Mouse (Mus musculus): ENCODE measurements around the gene Dnah11. TPM values are rescaled to one million over a fixed set of nuclear protein-coding genes. Genes with fewer than 3 reads are reported as not detected.

The Dnah11 gene
- polyA plus RNA-seq, 1 experiment: not detected

DNA sequence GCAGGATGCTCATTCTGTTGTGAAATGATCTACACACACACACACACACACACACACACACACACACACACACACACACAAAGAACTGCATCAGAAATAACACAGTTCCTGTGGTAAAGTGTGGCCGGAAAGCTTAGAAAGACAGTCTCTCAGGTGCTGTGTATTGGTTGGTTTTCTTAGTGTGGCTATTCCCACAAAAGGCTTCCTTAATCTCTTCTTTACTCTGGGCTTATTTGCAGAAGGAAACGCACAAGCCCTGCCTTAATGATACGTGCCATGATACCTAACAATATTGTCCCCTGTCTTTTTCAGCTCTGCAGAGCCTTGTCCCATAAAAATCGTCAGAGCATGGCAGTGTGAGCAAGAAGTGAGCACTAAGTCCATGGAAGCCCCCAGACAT is 130.1 kb downstream of the Dnah11 start:
- H3K4me1 ChIP-seq (ENCODE audit: control insufficient read depth, insufficient read depth, insufficient read length, low read length): no peaks in the 10 kb centered on the region
- H3K4me3 ChIP-seq (ENCODE audit: insufficient read depth, low read depth, low read length): no peak overlapping the region
- no peak overlapping the region for H3K27ac ChIP-seq (replicated peaks; ENCODE audit: low read depth, low read length)

DNA sequence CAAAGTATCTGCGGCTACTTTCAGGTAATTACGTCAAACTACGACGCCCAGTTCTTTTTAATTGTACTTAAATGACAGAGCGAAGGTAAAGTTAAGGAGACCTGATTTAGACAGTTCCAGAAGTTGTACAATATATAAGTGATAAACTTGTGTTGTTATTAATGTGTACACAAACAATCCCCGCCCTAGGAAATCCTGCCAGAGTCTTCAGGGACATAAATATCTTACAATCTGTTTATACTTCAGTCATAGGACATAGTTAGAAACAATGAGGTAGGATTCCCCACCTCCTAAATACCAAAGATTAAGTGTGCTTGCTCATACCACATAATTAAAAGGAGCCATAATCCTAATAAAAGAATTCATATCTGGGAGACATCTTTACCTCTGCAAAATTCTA is 136.5 kb downstream of the Dnah11 start:
- no peaks in the 10 kb centered on the region for H3K4me1 ChIP-seq (ENCODE audit: control insufficient read depth, insufficient read depth, insufficient read length, low read length)
- no peak overlapping the region for H3K27ac ChIP-seq (replicated peaks; ENCODE audit: low read depth, low read length)
- no peak overlapping the region for H3K4me3 ChIP-seq (ENCODE audit: insufficient read depth, low read depth, low read length)

DNA sequence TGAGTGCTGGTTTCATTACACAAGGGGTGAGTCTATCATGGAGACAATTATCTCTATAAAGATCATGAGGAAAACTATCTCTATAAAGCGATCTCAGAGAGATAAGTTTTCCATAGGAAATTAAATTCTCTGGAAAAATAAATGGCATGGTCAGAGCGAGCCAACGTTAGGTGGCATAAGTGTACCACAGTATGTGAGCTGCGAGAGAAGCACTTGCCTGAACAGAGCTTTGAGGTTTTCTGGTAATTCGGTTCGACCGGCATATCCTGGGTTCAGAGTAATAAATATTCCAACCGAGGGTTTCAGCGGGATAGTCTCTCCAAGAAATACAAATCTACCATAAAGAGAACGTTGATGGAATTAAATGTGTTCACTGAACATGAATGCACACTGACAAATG is 142.0 kb downstream of the Dnah11 start:
- no peak overlapping the region for H3K27ac ChIP-seq (replicated peaks; ENCODE audit: low read depth, low read length)
- no peaks in the 10 kb centered on the region for H3K4me1 ChIP-seq (ENCODE audit: control insufficient read depth, insufficient read depth, insufficient read length, low read length)
- H3K4me3 ChIP-seq (ENCODE audit: insufficient read depth, low read depth, low read length): no peak overlapping the region

DNA sequence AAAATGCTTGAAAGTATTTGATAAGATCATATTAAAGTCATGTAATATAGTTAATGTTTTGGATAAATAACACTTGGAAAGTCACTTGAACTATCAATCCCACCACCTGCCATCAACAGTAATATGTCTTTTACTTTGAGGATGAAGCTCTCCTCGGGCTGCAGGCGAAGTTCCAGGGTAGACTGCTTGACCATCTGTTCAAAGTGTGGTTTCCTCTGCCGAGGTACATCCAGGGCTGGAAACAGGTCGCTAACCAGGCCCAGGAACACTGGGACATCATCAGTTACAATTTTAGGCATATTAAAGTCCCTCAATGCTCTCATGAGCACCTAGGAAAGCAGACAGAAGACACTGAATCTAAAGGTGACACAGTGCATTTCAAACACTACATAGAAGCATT is 153.5 kb downstream of the Dnah11 start:
- Histone ChIP-seq H3K4me3 (ENCODE audit: insufficient read depth, low read depth, low read length) (no peak overlapping the region), H3K27ac (replicated peaks; ENCODE audit: low read depth, low read length) (no peak overlapping the region), H3K4me1 (ENCODE audit: control insufficient read depth, insufficient read depth, insufficient read length, low read length) (no peaks in the 10 kb centered on the region)

DNA sequence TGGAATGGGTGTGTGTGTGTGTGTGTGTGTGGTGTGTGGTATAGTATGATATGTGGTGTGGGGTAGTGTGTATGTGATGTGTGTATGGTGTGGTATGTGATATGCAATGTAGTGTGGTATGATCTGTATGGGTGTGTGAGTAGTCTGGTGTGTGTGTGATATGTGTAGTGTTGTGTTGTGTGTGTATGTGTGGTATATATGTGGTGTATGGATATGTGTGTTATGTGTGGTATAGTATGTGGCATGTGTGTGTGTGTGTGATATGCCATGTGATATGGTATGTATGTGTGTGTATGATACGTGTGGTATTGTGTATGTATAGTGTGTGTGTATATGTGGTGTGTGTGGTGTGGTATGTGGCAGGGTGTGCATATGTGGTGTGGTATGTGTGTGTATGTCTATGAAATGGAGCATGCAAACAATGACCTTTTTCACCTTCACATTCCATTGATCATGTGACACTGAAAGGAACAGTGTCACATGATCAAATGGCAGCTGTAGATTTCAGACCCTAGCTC is 155.7 kb downstream of the Dnah11 start:
- H3K4me1 ChIP-seq (ENCODE audit: control insufficient read depth, insufficient read depth, insufficient read length, low read length): no peaks in the 10 kb centered on the region
- H3K4me3 ChIP-seq (ENCODE audit: insufficient read depth, low read depth, low read length): no peak overlapping the region
- no peak overlapping the region for H3K27ac ChIP-seq (replicated peaks; ENCODE audit: low read depth, low read length)

DNA sequence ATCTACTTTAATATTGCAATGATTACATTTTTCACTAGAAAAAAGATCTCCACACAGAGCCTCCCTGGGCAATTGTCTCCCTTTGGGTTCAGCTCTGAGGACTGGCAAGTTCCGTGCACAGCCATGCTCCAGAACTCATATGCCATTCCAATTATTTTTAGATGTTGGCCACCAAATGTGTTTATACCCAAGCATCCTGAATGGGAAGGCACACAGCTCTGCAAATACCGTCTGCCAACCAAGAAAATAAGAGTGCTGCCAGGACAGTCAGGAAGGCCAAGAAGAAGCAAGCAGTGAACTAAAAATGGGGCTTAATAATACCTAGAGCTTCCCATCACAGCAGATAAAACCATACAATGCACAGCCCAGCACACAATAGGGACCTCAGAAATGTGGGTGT is 156.6 kb downstream of the Dnah11 start:
- Histone ChIP-seq H3K4me1 (ENCODE audit: control insufficient read depth, insufficient read depth, insufficient read length, low read length) (no peaks in the 10 kb centered on the region), H3K4me3 (ENCODE audit: insufficient read depth, low read depth, low read length) (no peak overlapping the region), H3K27ac (replicated peaks; ENCODE audit: low read depth, low read length) (no peak overlapping the region)

DNA sequence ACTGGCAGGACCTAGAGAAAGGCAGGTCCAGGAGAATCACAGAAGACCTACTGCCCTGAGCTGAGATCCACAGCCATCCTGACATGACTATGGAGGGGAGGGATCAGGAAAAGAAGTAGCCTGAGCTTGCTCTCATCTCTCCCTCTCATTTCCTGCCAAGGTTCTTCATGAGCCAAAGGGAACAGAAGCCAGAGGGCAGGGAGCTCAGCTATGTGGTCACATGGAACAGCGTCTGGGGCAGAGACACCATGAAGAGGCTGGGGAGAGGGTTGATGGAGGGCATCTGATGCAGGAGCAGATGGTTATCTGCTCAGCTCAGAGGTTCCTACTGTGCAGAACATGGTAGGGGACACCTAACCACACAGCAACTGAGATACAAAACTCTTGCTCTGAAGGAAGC is 163.9 kb downstream of the Dnah11 start:
- Histone ChIP-seq H3K27ac (replicated peaks; ENCODE audit: low read depth, low read length) (no peak overlapping the region), H3K4me3 (ENCODE audit: insufficient read depth, low read depth, low read length) (no peak overlapping the region), H3K4me1 (ENCODE audit: control insufficient read depth, insufficient read depth, insufficient read length, low read length) (no peaks in the 10 kb centered on the region)

DNA sequence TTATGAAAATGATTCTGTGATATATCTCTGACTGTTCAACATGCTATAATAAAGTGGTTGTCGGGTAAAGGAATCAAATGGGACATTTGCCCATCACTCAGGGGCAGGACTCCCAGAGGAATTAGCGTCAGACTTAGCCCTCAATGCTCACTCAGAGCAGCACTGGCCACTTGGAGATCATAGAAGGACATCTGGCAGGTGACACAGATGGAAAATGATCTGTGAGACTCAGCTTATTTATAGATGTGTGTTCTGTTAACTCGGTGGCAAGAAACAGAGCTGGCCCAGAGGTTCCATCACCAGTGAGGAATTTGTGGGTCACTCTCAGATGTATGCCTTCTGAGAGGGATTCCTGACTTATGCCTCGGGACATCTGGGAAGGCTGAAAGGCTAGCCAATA is 173.1 kb downstream of the Dnah11 start:
- no peak overlapping the region for H3K27ac ChIP-seq (replicated peaks; ENCODE audit: low read depth, low read length)
- H3K4me3 ChIP-seq (ENCODE audit: insufficient read depth, low read depth, low read length): no peak overlapping the region
- H3K4me1 ChIP-seq (ENCODE audit: control insufficient read depth, insufficient read depth, insufficient read length, low read length): no peaks in the 10 kb centered on the region

DNA sequence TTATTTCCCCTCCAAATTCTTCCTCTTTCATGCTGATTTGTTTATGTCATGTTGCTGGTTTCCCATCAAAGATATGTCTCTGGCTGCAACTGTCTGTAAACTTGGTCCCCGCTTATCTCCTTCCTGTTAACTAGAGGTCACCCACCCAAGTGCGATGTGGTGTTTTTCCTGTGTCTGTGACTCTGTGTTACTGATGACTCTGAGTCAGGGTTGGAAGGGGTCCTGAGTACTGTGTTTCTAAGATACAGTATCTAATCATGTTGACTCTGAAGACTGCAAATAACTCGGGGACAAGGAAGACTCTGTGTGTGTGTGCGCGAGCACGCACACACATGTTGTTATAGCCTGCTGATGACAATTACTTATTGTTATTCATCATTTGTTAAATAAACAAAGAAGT is 179.9 kb downstream of the Dnah11 start:
- no peaks in the 10 kb centered on the region for H3K4me1 ChIP-seq (ENCODE audit: control insufficient read depth, insufficient read depth, insufficient read length, low read length)
- H3K4me3 ChIP-seq (ENCODE audit: insufficient read depth, low read depth, low read length): no peak overlapping the region
- no peak overlapping the region for H3K27ac ChIP-seq (replicated peaks; ENCODE audit: low read depth, low read length)

DNA sequence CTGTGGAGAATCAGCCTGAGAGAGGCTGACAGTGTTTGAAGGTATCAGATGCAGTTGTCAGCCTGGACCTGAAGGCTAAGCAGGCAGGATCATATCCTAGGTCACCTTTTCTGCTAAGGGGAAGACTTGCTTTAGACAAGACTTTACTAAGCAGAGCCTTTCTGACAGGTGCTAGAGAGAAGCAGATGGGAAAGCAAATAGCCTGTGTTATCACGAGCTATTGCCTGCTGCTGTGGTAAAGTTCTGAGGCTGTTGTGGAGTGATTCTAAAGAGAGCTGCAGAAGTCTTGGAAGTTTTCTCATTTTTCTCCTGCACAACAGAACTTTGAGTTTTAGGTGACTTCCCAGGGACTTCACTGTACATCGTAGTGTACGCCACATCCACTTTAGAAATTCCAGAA is 185.0 kb downstream of the Dnah11 start:
- no peaks in the 10 kb centered on the region for H3K4me1 ChIP-seq (ENCODE audit: control insufficient read depth, insufficient read depth, insufficient read length, low read length)
- no peak overlapping the region for H3K27ac ChIP-seq (replicated peaks; ENCODE audit: low read depth, low read length)
- no peak overlapping the region for H3K4me3 ChIP-seq (ENCODE audit: insufficient read depth, low read depth, low read length)

DNA sequence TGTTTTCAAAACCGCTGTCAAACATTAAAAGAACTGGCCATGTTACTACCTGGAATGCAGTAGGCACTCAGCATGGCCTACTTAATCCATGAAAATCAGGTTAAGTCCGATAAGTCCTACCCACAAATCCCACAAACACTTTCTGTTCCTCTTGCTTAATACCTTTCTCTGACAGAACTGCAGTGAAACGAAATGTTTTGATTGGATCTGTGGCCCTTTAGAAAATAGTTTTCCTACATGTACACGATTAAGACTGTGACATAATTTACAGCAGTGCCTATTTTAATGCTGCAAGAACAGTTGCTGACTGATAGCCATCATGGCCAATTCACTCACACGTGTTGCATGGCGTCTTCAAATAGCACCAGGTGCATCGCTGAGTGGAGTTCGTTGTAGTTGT is 186.9 kb downstream of the Dnah11 start:
- Histone ChIP-seq H3K27ac (replicated peaks; ENCODE audit: low read depth, low read length) (no peak overlapping the region), H3K4me1 (ENCODE audit: control insufficient read depth, insufficient read depth, insufficient read length, low read length) (no peaks in the 10 kb centered on the region)

DNA sequence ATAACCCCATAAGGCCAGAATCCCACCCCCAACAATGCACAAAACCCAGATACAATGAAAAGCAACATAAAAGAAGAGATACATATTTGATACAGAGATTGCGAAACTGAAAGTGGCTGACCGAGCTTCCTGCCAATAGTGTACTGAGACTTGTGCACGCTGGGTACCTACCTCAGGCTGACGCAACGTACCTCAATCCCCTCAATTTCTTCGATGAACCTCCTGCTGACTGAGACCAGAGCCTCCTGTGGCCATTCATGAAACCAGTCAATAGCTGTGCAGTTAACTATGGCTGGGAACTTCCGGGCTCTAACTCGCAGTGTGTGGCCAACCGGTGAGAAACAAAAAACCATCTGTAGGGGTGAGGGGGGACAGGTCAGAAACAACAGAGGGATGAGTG is 203.9 kb downstream of the Dnah11 start:
- Histone ChIP-seq H3K4me3 (ENCODE audit: insufficient read depth, low read depth, low read length) (no peak overlapping the region), H3K4me1 (ENCODE audit: control insufficient read depth, insufficient read depth, insufficient read length, low read length) (no peaks in the 10 kb centered on the region), H3K27ac (replicated peaks; ENCODE audit: low read depth, low read length) (no peak overlapping the region)

More for the DNA sequence above, 186.9 kb downstream of the Dnah11 start:
- no peak overlapping the region for H3K4me3 ChIP-seq (ENCODE audit: insufficient read depth, low read depth, low read length)

DNA sequence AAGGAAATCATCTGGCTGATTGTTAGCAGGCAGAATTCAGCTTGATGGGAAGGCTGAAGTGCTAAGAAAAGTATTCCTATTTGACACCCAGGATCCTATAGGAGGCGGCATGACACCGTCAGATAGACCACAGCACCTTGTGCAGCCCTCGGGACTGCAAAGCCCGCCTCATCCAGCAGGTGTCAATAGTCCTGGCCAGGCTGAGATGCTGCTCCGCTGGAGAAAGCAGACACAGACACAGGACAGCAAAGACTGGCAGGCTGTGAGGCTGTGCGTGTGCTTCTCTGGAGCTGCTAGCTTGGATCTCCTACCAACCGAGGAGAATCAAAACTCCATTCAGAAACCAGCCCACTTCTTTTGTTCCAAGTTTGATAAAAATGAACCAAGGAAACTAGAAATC is 205.3 kb downstream of the Dnah11 start:
- Histone ChIP-seq H3K4me1 (ENCODE audit: control insufficient read depth, insufficient read depth, insufficient read length, low read length) (no peaks in the 10 kb centered on the region), H3K27ac (replicated peaks; ENCODE audit: low read depth, low read length) (no peak overlapping the region), H3K4me3 (ENCODE audit: insufficient read depth, low read depth, low read length) (no peak overlapping the region)

DNA sequence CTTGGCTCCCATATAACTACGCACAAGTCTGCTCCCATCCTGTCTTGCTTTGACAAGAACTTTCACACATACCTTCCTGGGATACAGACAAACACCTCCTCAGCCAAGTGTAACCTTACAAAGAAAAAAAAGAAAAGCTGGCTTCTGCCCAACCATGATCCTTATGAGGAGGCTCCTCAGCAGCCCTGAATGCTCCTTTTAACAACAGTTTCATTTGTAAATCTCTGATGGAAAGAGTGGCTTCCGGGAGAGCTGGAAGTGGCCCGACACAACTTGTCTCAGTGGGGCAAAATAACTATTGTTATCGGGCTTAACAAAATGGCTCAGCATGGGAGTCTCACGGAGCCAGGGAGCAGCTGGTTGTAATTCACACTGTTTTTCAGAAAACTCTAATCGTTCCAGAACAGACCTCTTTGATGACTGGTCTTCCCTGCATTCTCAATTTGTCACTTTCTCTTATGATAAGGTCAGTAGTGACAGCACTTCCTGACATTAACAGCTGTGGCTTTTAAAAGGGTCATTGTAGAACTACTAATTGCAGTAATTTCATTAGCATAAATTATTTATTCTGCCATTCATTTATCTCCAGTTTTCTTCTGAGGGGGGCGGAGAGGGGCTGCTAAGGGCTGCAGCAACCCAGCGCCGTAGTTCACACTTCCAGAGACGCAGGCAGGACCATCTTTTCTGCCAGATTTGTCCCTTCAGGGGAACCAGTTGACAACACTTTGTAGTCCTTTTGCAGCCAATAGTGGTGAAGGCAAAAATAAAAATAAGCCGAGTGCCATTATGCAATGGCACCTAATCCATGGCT is 209.6 kb downstream of the Dnah11 start:
- H3K27ac ChIP-seq (replicated peaks; ENCODE audit: low read depth, low read length): no peak overlapping the region
- H3K4me3 ChIP-seq (ENCODE audit: insufficient read depth, low read depth, low read length): no peak overlapping the region
- H3K4me1 ChIP-seq (ENCODE audit: control insufficient read depth, insufficient read depth, insufficient read length, low read length): no peaks in the 10 kb centered on the region

DNA sequence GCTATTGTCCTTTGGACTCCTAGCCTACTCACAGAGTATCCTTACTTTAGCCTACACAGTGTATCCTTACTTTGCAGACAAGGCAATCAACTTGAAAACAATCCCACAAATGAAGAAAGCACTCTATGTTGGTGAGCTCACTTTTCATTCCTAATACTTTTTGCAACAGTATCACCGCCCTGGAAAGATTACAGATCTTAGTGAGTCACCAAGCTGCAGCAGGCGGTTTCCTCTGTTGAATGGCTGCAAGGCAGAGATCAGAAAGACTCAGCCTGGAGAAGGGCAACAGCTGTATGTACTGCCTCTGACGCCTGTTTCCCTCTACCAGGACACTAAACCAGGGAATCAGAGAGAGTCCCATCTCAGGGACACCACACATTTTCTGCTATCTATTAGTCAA is 218.5 kb downstream of the Dnah11 start:
- H3K4me1 ChIP-seq (ENCODE audit: control insufficient read depth, insufficient read depth, insufficient read length, low read length): no peaks in the 10 kb centered on the region
- H3K27ac ChIP-seq (replicated peaks; ENCODE audit: low read depth, low read length): no peak overlapping the region
- no peak overlapping the region for H3K4me3 ChIP-seq (ENCODE audit: insufficient read depth, low read depth, low read length)

DNA sequence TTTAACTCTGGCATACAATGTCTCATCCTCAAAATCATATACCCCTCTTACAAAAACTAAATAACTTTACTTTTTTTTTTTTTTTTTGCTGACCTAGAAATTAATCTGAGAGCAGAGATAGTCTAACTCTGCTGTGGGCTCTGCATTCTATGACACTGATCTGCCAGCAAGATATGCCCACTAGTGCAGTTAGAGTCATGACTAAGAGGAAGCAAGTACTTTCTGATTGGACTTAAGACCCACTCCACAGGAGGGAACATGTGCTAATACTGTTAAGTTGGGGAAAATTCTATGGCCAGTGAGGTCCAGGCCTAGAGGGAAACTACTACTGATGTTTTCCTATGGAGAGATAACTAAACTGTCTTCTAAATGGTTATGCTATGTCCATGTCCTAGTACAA is 225.1 kb downstream of the Dnah11 start:
- H3K4me1 ChIP-seq (ENCODE audit: control insufficient read depth, insufficient read depth, insufficient read length, low read length): no peaks in the 10 kb centered on the region
- no peak overlapping the region for H3K27ac ChIP-seq (replicated peaks; ENCODE audit: low read depth, low read length)
- H3K4me3 ChIP-seq (ENCODE audit: insufficient read depth, low read depth, low read length): no peak overlapping the region
